Mouse (Mus musculus) hindlimb bud, embryonic 11.5 days (tissue): Measurements from ENCODE around the gene Tpm3.

Experiments
- DNase-seq: peaks from one replicate; pipeline ENCODE4 v3.0.0-alpha.2; 2012; ENCODE audit warnings: low read depth, low spot score; ENCODE audit errors: extremely low spot score

Tpm3 gene

DNA sequence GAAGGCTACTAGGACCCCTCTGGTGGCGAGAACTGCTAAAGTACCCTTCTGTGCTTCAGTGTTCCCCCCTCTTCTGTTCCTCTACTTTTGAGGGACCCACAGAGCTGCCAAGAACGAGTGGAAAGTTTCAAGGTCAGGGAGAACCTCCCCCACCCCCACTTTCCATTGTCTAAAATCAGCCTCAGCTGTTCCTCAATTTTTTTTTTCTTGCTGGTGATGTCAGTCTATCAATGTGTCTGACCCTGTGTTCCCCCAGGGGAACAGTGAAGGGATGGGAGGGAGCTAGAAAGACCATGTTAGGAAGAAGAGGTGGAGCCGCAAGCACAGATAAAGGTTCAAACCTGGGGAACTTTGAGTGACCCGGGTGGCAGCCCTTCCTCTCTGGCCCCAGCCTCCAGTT lies at the start of gene Tpm3:
TSS of gene Tpm3 (plus strand) at position 356 of the 400 bp plus-strand sequence.
- DNase-seq = no peak

- no peak for DNase-seq
Measured at GRCm38 (mm10) chr3:90034653-90035052, 37.8 kb upstream of the Tpm3 start.

GRCm38 (mm10) chr3:90036263-90036662 lies 36.2 kb upstream of the Tpm3 start:
- DNase-seq = no peak

DNA sequence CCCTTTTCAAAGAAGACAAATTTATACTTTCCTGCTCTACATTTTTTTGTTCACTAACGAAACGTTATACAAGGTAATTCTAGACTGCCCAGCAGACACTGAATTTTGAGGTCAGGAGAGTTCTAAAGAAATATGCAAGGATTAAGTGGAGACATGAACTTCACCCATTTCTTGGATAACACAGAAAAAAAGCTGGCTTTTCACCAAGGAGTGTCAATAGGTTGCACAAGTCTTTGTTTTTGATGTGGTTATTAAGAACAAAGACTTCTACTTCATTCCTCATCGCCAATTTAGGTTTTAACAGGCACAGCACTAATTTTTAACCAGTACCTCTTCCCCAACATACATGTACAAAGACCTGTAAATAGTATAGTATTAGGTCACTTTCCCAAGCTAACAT lies 22.8 kb upstream of the Tpm3 start:
- DNase-seq = no peak

- no peak for DNase-seq
Measured at GRCm38 (mm10) chr3:90051441-90052350, 20.8 kb upstream of the Tpm3 start, which contains the start of gene 4933434E20Rik. Gene 4933434E20Rik (plus strand): TSS chr3:90051636.

DNA sequence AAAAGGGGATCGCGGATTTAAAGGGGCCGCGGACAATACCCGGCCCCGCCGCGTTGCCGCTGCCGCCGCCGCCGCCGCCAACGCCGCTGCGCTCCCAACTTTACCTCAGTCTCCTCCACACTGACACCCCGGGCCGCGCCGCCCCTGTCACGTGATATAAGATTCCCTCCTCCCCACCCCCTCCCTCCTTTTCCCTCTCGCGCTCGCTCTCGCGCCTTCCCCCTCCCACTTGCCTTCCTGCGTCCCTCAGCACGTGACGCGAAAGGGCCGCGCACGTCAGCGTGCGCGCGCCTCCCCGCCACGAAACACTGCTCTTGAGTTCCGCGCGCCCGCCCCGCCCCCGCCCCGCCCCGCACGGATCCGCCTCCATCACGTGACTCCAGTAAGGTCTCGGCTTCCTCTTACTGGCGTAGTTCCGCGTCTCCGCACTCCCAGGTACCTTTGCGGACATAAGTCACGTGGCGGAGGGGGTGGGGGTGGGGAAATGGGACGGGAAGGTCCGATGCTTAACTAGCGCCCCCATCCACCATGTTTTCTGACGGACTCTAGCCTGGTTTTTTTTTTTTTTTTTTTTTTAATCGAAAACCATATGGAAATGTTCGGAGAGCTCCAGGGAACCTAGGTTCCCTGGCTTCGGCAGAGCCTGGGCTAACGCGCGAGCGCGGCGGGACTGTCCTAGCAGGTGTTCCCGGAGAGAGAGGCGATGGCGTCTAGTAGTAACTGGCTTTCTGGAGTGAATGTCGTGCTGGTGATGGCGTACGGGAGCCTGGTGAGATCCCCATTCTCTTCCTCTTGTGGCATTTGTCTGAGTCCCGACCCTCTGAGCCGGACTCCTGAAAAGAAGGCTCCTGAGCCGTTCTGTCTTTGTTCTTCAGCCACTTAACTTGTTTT lies 19.9 kb upstream of the Tpm3 start, which contains the start of gene Ubap2l:
TSS of gene Ubap2l (minus strand) at position 278 of the 891 bp plus-strand sequence.
- DNase-seq = peak; percentile 98

DNA sequence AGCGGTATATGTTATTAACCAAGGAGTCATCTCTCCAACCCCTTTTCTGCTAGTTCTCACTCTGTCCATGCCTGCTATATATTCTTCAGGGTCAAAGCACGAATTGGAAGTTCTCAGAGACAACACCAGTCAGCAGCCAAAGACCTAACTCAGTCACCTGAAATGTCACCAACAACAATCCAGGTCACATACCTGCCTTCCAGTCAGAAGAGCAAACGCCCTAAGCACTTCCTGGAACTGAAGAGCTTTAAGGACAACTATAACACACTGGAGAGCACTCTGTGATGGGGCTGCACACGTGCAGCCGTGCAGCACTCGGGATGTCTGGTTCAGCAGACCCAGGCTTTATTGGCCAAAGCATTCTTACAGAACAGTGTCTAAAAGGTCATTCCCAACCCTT lies 10.9 kb upstream of the Tpm3 start:
- no peak for DNase-seq

DNA sequence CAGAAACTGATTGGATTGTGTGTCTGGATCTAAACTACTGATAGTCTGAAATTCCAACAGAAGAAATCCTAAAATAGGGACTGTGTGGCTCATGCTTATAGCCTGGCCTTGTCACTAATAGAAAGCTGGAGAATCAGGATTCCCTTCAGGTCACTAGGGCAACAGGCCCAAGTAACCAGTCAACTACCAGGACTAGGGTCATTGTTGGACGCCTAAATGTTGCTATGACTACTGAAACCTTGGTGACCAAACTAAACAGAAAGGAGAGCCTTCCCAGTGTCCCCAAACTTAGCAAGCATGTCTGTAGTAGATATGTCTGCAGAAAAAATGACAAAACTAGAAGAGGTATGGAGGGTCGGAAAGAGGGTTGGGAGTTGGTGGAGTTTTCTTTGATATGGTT lies 9.9 kb upstream of the Tpm3 start:
- no peak for DNase-seq

- no peak for DNase-seq
Measured at GRCm38 (mm10) chr3:90064383-90064782, 8.1 kb upstream of the Tpm3 start.

DNA sequence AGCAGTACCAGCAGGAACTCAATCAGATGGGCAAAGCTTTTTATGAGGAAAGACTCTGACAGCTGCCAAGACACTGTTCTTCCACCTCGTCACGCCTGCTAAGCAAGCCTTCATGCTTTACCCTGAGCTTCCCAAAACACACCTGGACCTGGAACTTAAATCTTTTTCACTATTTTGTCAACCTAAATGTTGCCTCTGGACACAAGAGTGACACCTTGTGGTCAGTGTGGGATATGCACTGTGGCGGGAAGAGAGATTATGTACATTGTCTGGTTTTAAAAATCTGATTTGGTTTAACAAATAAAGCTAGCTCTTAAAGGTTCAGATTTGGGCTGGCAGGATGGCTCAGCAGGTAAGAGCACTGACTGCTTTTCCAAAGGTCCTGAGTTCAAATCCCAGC lies 6.9 kb upstream of the Tpm3 start:
- no peak for DNase-seq

DNA sequence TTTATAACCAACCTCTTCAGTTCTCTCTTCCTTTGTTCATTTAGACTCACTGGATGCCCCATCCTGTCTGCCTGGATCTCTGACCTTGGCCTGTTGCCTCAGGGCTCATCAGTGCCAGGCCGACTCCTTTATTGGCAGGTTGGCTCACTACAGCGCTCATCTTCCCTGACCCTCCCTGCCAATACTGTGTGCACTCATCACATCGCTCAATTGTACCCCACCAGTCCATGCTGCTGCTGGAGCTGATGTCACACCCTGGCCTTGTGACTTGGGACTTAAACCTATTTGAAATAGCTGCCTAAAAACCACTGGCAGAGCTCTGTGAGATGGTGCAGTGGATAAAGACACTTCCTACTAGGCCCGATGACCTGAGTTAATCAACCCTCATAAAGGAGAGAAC lies 4.6 kb upstream of the Tpm3 start:
- DNase-seq = no peak

DNA sequence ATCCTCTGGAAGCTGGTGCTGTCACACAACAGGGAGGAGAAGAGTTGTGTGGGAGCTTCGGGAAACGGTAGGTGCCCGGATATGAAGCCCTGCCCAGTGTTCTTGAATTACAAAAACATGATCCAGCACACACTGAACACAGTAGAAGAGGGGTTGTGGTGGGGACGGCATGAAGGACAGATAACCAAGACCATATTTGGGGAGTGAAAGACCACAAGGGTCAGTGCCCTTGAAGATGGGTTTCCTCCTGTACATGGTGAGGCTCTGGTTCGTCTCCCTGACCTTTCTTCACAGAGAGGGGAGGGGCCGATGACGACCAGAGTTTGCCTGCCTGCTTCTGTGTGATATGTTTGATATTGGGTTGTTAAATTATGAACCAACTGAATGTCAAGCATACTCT lies 2.8 kb upstream of the Tpm3 start:
- DNase-seq = no peak

DNA sequence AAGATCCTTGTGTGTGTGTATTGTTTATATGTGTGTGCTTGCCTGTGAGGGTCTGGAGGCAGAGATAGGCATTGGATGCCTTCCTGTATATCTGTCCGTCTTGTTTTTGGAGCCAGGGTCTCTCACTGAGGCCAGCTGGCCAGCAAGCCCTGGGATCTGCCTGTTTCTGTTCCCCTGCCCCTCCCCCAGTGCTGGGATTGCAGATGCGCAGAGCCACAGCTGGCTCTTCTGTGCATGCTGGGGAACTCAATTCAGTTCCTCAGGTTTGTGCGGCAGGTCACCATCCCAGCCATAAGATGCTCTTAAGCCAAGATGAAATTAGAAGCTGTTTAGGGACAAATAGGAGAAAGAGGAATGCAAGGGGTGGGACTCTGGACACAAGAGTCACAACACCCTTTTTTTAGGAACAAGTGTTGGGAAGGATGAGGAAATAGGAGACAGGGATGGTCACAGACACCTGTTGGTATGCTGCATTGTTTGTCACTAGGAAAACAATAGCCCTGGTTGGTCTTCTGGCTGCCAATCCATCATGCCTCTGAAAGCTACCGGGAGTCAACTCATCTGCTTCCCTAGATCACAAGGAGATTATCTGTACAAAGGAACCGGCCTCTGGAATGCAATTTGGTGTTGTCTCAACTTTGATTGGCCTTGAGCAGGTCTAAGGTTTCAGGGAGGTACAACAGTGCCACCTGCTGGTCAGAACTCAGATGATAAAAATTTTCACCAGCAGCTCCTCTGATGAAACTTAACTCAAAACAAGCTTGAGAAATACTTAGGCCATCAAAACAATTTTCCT lies 4.7 kb downstream of the Tpm3 start:
- peak; percentile 97 for DNase-seq

DNA sequence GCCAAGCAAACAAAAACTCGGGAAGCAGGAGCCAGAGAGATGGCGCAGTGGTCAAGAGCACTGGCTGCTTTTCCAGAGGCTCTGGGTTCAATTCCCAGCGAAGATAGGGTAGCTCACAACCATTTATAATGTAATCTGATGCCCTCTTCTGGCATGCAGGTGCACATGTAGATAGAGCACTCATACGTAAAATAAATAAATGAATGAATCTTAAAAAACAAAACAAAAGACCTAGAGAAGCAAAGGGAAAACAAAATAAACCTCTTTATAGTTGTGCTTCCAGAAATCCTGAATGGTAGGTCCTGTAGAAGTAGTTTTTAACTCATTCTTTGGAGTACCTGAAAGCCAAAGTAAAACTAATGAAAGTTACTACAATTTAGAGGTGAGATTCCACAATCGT lies 5.8 kb downstream of the Tpm3 start:
- DNase-seq = no peak

DNA sequence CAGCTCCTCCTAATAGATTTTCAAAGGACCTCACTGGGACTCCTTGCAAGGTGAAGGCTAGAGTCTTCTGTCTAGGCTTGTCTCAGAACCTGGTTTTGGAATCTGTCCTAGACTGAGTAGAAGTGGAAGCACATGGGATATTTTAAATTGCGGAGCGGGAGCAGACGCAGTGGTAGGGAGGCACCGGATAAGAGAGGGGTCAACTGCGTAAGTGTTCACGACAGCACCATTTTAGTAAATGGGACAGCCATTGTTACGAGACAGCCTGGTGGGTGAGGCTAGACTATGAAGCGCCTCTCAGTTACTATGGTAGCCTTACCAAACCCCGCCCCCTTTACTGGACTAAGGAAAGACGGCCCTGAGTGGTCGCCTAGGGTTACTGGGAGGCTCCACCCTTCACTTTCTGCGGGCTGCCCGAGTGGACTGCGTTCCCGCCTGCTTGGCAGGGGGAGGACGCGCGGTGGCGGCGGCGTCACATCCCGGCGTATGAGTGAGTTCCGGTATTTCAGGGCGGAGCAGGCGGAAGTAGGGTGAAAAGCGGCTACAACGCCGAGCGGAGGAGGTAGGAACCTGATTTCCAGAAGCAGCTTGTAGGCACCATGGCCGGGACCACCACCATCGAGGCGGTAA lies 6.8 kb downstream of the Tpm3 start:
- peak; percentile 82 for DNase-seq

- peak; percentile 46 for DNase-seq
Measured at GRCm38 (mm10) chr3:90079763-90080497, 7.5 kb downstream of the Tpm3 start.

GRCm38 (mm10) chr3:90080498-90080863 lies 8.0 kb downstream of the Tpm3 start:
- no peak for DNase-seq

DNA sequence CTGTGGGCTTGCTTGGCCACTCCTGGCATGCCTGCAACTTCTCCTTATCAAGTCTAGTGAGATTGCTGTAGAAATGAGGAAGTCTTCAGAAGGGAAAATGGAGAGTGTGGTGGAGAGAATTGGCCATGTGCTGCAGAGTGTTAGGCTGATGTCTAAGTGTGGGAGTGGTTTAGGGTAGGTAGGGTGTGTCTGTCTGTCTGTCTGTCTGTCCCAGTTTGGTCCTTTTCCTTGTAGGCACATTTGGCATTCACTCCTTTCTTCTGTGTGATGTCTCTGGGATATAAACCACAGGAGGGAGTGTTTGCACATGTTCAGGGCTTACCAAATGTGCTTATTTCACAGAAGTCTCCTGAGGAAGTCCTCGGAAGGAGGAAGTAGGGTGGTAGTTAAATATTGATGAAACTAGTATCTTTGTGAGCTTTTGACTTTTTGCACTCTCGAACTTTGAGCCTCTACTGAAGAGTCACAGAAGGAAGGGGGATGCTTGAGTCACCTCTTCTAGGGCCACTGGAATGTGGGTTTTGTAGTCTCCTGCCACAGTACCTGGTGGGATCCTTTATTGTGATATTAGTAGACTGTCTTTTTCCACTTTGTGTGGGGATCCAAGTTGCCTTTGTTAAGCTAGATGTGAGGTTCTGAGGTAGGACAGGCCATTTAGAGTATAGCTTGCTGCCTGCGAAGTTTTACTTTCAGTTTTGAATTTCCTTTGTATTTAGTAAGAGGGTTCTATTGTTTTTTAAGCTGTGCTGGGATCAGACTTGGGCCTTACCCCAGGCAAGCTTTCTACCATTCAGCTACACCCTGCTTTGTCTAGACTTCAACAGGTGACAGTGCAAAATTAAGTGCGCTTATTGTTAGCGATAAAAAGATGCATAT lies 9.2 kb downstream of the Tpm3 start:
- no peak for DNase-seq

GRCm38 (mm10) chr3:90083034-90083433 lies 10.6 kb downstream of the Tpm3 start:
- no peak for DNase-seq
